Mouse (Mus musculus) lung, embryonic 14.5 days (tissue): ENCODE data around the gene Hist1h2af. TPM values are rescaled to one million over a fixed set of nuclear protein-coding genes. Genes with fewer than 3 reads are reported as not detected.

Experiments used
- ATAC-seq: fragments of 200-750 bp; cut with Nextera tagmentation; 2 replicates; pipeline ENCODE4 v1.8.0; 2017; ENCODE audit warnings: mild to moderate bottlenecking, moderate TSS enrichment, moderate library complexity; ENCODE audit not compliant: insufficient read depth
- DNase-seq: peaks from one replicate; pipeline ENCODE4 v3.0.0-alpha.2; 2015
- H3K27ac ChIP-seq: fragments of 300-500 bp; sonication (generic); 2 replicates; pipeline ENCODE4 v1.5.1; 2014; ENCODE audit warnings: low read depth, mild to moderate bottlenecking, moderate library complexity
- H3K27me3 ChIP-seq: fragments of 300-500 bp; sonication (generic); 2 replicates; pipeline ENCODE4 v1.6.1; 2014; ENCODE audit warnings: low read length, control low read depth; ENCODE audit not compliant: insufficient read depth
- H3K36me3 ChIP-seq: fragments of 300-500 bp; sonication (generic); 2 replicates; pipeline ENCODE4 v1.6.1; 2014; ENCODE audit warnings: control low read depth; ENCODE audit not compliant: insufficient read depth
- H3K4me1 ChIP-seq: fragments of 300-500 bp; sonication (generic); 2 replicates; pipeline ENCODE4 v1.6.1; 2014; ENCODE audit warnings: antibody characterized with exemption, control low read depth; ENCODE audit not compliant: insufficient read depth
- H3K4me2 ChIP-seq: fragments of 300-500 bp; sonication (generic); 2 replicates; pipeline ENCODE4 v1.6.1; 2014; ENCODE audit warnings: mild to moderate bottlenecking
- H3K4me3 ChIP-seq: fragments of 300-500 bp; sonication (generic); 2 replicates; pipeline ENCODE4 v1.5.1; 2014; ENCODE audit warnings: low read depth, low read length
- H3K9ac ChIP-seq: fragments of 300-500 bp; sonication (generic); 2 replicates; pipeline ENCODE4 v1.6.1; 2014
- H3K9me3 ChIP-seq: fragments of 300-500 bp; sonication (generic); 2 replicates; pipeline ENCODE4 v1.6.1; 2016; ENCODE audit warnings: low read depth, low read length, control low read depth
- CTCF ChIP-seq: IDR thresholded peaks from 2 replicates; pipeline ENCODE4 v1.5.1; 2016; ENCODE audit warnings: antibody characterized with exemption, low read depth
- WGBS: fragments of 180-500 bp; shearing (Covaris S2); extraction: QIAGEN DNeasy Blood & Tissue Kit; methylation state at CpG from one replicate; pipeline ENCODE4 v1.1.7; 2014; 5-methylcytosine and 5-hydroxymethylcytosine counted together
- polyA plus RNA-seq: library from polyadenylated mRNA; unstranded; fragments of >200 nt; fragmentation: Nextera tagmentation; extraction: Ambion mirVana; gene quantifications from 2 replicates; pipeline ENCODE4 v1.2.1, GENCODE M21; 2014

Hist1h2af gene
- polyA plus RNA-seq, 1 experiment from 2014 or later = 13.0 TPM

- no peak overlapping the region for H3K27ac ChIP-seq
- H3K9me3 ChIP-seq = no peaks in the 10 kb centered on the region
- TF ChIP-seq CTCF = no peak
- H3K27me3 ChIP-seq = no peaks in the 10 kb centered on the region
- H3K36me3 ChIP-seq = no peaks in the 10 kb centered on the region
- H3K9ac ChIP-seq = no peak overlapping the region
- 0% methylated on average over 9 of the region's 9 CpGs for WGBS
- no peak overlapping the region for H3K4me3 ChIP-seq
- H3K4me2 ChIP-seq = peak overlapping the region; percentile 46
- peaks cover 22% of the 10 kb centered on the region for H3K4me1 ChIP-seq
- DNase-seq (peak; percentile 92), ATAC-seq (no peak)
Measured at GRCm38 (mm10) chr13:23503797-23504196, 29.9 kb upstream of the Hist1h2af start.

- peak; percentile 44 for DNase-seq
- peak; percentile 6; the same call in 1 of the 2 replicates for ATAC-seq
- H3K4me1 ChIP-seq = peaks cover 14% of the 10 kb centered on the region
- H3K27me3 ChIP-seq = no peaks in the 10 kb centered on the region
- 10% methylated on average over 14 of the region's 14 CpGs for WGBS
- H3K4me2 ChIP-seq = peak overlapping the region; percentile 70
- no peaks in the 10 kb centered on the region for H3K36me3 ChIP-seq
- peak overlapping the region; percentile 46 for H3K9ac ChIP-seq
- H3K4me3 ChIP-seq = peak overlapping the region; percentile 31
- H3K9me3 ChIP-seq = no peaks in the 10 kb centered on the region
- H3K27ac ChIP-seq = peak overlapping the region; percentile 48; the same call in 1 of the 2 replicates
- TF ChIP-seq CTCF = peak; percentile 3; the same call in 1 of the 2 replicates
Measured at GRCm38 (mm10) chr13:23505662-23506345, 27.9 kb upstream of the Hist1h2af start.

- Histone ChIP-seq H3K4me1 (peaks cover 14% of the 10 kb centered on the region), H3K27ac (0 out of 2 replicates have a peak overlapping the region, but pooled peaks have one; percentile 48), H3K36me3 (no peaks in the 10 kb centered on the region), H3K27me3 (no peaks in the 10 kb centered on the region), H3K9ac (peak overlapping the region; percentile 46), H3K4me2 (peak overlapping the region; percentile 70), H3K9me3 (no peaks in the 10 kb centered on the region), H3K4me3 (peak overlapping the region; percentile 31)
- ATAC-seq = peak; percentile 4; the same call in 1 of the 2 replicates
- WGBS = 8% methylated on average over 13 of the region's 13 CpGs
- TF ChIP-seq CTCF = no peak
- peak; percentile 91 for DNase-seq
Measured at GRCm38 (mm10) chr13:23506351-23506750, 27.4 kb upstream of the Hist1h2af start.

- no peak for ATAC-seq
- peak; percentile 48 for DNase-seq
Measured at GRCm38 (mm10) chr13:23506819-23507515, 26.7 kb upstream of the Hist1h2af start.

GRCm38 (mm10) chr13:23510127-23510526, 23.6 kb upstream of the Hist1h2af start:
- H3K27ac ChIP-seq = no peak overlapping the region
- no peaks in the 10 kb centered on the region for H3K27me3 ChIP-seq
- H3K4me3 ChIP-seq = no peak overlapping the region
- H3K9me3 ChIP-seq = no peaks in the 10 kb centered on the region
- DNase-seq (peak; percentile 58), ATAC-seq (no peak)
- no peak overlapping the region for H3K9ac ChIP-seq
- no peak overlapping the region for H3K4me2 ChIP-seq
- peaks cover 6% of the 10 kb centered on the region for H3K4me1 ChIP-seq
- no peaks in the 10 kb centered on the region for H3K36me3 ChIP-seq
- WGBS = 31% methylated on average over 1 of the region's 1 CpGs
- TF ChIP-seq CTCF = no peak

More at GRCm38 (mm10) chr13:23506819-23507515, 26.7 kb upstream of the Hist1h2af start:
- H3K27me3 ChIP-seq = no peaks in the 10 kb centered on the region
- no peaks in the 10 kb centered on the region for H3K36me3 ChIP-seq
- 32% methylated on average over 14 of the region's 14 CpGs for WGBS
- H3K4me1 ChIP-seq = peaks cover 9% of the 10 kb centered on the region
- H3K4me3 ChIP-seq = no peak overlapping the region
- H3K9me3 ChIP-seq = no peaks in the 10 kb centered on the region
- no peak overlapping the region for H3K27ac ChIP-seq
- no peak for TF ChIP-seq CTCF
- no peak overlapping the region for H3K9ac ChIP-seq
- peak overlapping the region; percentile 70 for H3K4me2 ChIP-seq

- ATAC-seq = no peak
- H3K4me1 ChIP-seq = no peaks in the 10 kb centered on the region
- H3K9me3 ChIP-seq = no peaks in the 10 kb centered on the region
- H3K9ac ChIP-seq = no peak overlapping the region
- no peak overlapping the region for H3K4me2 ChIP-seq
- TF ChIP-seq CTCF = no peak
- no peak overlapping the region for H3K4me3 ChIP-seq
- WGBS = 66% methylated on average over 1 of the region's 1 CpGs
- no peak overlapping the region for H3K27ac ChIP-seq
- DNase-seq = no peak
- no peaks in the 10 kb centered on the region for H3K27me3 ChIP-seq
- no peaks in the 10 kb centered on the region for H3K36me3 ChIP-seq
Measured at GRCm38 (mm10) chr13:23513517-23513916, 20.2 kb upstream of the Hist1h2af start.

- no peak for DNase-seq
- H3K9ac ChIP-seq = no peak overlapping the region
- H3K27me3 ChIP-seq = no peaks in the 10 kb centered on the region
- no peak overlapping the region for H3K4me2 ChIP-seq
- no peaks in the 10 kb centered on the region for H3K36me3 ChIP-seq
- 72% methylated on average over 5 of the region's 5 CpGs for WGBS
- H3K27ac ChIP-seq = no peak overlapping the region
- no peak for ATAC-seq
- H3K9me3 ChIP-seq = no peaks in the 10 kb centered on the region
- no peak for TF ChIP-seq CTCF
- H3K4me3 ChIP-seq = no peak overlapping the region
- no peaks in the 10 kb centered on the region for H3K4me1 ChIP-seq
Measured at GRCm38 (mm10) chr13:23515281-23515680, 18.4 kb upstream of the Hist1h2af start.
